Mouse (Mus musculus): Measurements from ENCODE around the gene Mobp.

Gene Mobp

GRCm38 (mm10) chr9:120129276-120129675 is 20.2 kb upstream of the Mobp start:
- Histone ChIP-seq H3K4me1 (replicated peaks; ENCODE audit: low read depth, low read length) (peaks cover 63% of the 10 kb centered on the region), H3K27me3 (ENCODE audit: insufficient read depth, low read length) (no peaks in the 10 kb centered on the region), H3K4me3 (replicated peaks; ENCODE audit: low read length) (peak overlapping the region; percentile 99), H3K9me3 (ENCODE audit: low read length) (no peaks in the 10 kb centered on the region), H3K36me3 (ENCODE audit: insufficient read depth, low read length) (peaks cover 65% of the 10 kb centered on the region)
- TF ChIP-seq NANOG (IDR thresholded peaks at IDR 0.05; ENCODE audit: borderline replicate concordance, low read length), result no peak
- TF ChIP-seq CTCF (conservative IDR thresholded peaks at IDR 0.05; ENCODE audit: low read length), result no peak
- TF ChIP-seq POU5F1 (IDR thresholded peaks at IDR 0.05; ENCODE audit: borderline replicate concordance, low read length), result no peak

- peaks cover 62% of the 10 kb centered on the region for H3K36me3 ChIP-seq (ENCODE audit: insufficient read depth, low read length)
- H3K4me1 ChIP-seq (replicated peaks; ENCODE audit: low read depth, low read length), result peaks cover 67% of the 10 kb centered on the region
- no peaks in the 10 kb centered on the region for H3K27me3 ChIP-seq (ENCODE audit: insufficient read depth, low read length)
- no peaks in the 10 kb centered on the region for H3K9me3 ChIP-seq (ENCODE audit: low read length)
- TF ChIP-seq POU5F1 (IDR thresholded peaks at IDR 0.05; ENCODE audit: borderline replicate concordance, low read length) (no peak), CTCF (conservative IDR thresholded peaks at IDR 0.05; ENCODE audit: low read length) (no peak), NANOG (IDR thresholded peaks at IDR 0.05; ENCODE audit: borderline replicate concordance, low read length) (no peak)
- H3K4me3 ChIP-seq (replicated peaks; ENCODE audit: low read length), result 0 out of 2 replicates have a peak overlapping the region, but pooled peaks have one; percentile 4
These were observed 17.7 kb upstream of the Mobp start for GRCm38 (mm10) chr9:120131784-120132288.

- no peak for TF ChIP-seq NANOG (IDR thresholded peaks at IDR 0.05; ENCODE audit: borderline replicate concordance, low read length)
- no peak for TF ChIP-seq CTCF (conservative IDR thresholded peaks at IDR 0.05; ENCODE audit: low read length)
- TF ChIP-seq POU5F1 (IDR thresholded peaks at IDR 0.05; ENCODE audit: borderline replicate concordance, low read length), result no peak
- H3K36me3 ChIP-seq (ENCODE audit: insufficient read depth, low read length), result peaks cover 59% of the 10 kb centered on the region
- H3K4me1 ChIP-seq (replicated peaks; ENCODE audit: low read depth, low read length), result peaks cover 66% of the 10 kb centered on the region
- no peaks in the 10 kb centered on the region for H3K27me3 ChIP-seq (ENCODE audit: insufficient read depth, low read length)
- no peaks in the 10 kb centered on the region for H3K9me3 ChIP-seq (ENCODE audit: low read length)
- H3K4me3 ChIP-seq (replicated peaks; ENCODE audit: low read length), result no peak overlapping the region
These were observed 16.3 kb upstream of the Mobp start for GRCm38 (mm10) chr9:120132980-120133754.

- H3K9me3 ChIP-seq (ENCODE audit: low read length), result no peaks in the 10 kb centered on the region
- TF ChIP-seq CTCF (conservative IDR thresholded peaks at IDR 0.05; ENCODE audit: low read length) (no peak), POU5F1 (IDR thresholded peaks at IDR 0.05; ENCODE audit: borderline replicate concordance, low read length) (no peak), NANOG (IDR thresholded peaks at IDR 0.05; ENCODE audit: borderline replicate concordance, low read length) (no peak)
These were observed 15.6 kb upstream of the Mobp start for GRCm38 (mm10) chr9:120133755-120134475.

GRCm38 (mm10) chr9:120134529-120135160 is 14.9 kb upstream of the Mobp start:
- Histone ChIP-seq H3K27me3 (ENCODE audit: insufficient read depth, low read length) (no peaks in the 10 kb centered on the region), H3K4me1 (replicated peaks; ENCODE audit: low read depth, low read length) (peaks cover 67% of the 10 kb centered on the region), H3K9me3 (ENCODE audit: low read length) (0 out of 2 replicates have a peak, but pooled peaks cover under 1% of the 10 kb centered on the region), H3K4me3 (replicated peaks; ENCODE audit: low read length) (no peak overlapping the region), H3K36me3 (ENCODE audit: insufficient read depth, low read length) (peaks cover 45% of the 10 kb centered on the region)
- no peak for TF ChIP-seq NANOG (IDR thresholded peaks at IDR 0.05; ENCODE audit: borderline replicate concordance, low read length)
- no peak for TF ChIP-seq POU5F1 (IDR thresholded peaks at IDR 0.05; ENCODE audit: borderline replicate concordance, low read length)
- no peak for TF ChIP-seq CTCF (conservative IDR thresholded peaks at IDR 0.05; ENCODE audit: low read length)

More at GRCm38 (mm10) chr9:120133755-120134475, 15.6 kb upstream of the Mobp start:
- Histone ChIP-seq H3K4me3 (replicated peaks; ENCODE audit: low read length) (no peak overlapping the region), H3K36me3 (ENCODE audit: insufficient read depth, low read length) (peaks cover 52% of the 10 kb centered on the region), H3K27me3 (ENCODE audit: insufficient read depth, low read length) (no peaks in the 10 kb centered on the region), H3K4me1 (replicated peaks; ENCODE audit: low read depth, low read length) (peaks cover 68% of the 10 kb centered on the region)

- H3K9me3 ChIP-seq (ENCODE audit: low read length), result peaks cover 6% of the 10 kb centered on the region; the same call in 1 of the 2 replicates
- H3K36me3 ChIP-seq (ENCODE audit: insufficient read depth, low read length), result peaks cover 36% of the 10 kb centered on the region
- no peaks in the 10 kb centered on the region for H3K27me3 ChIP-seq (ENCODE audit: insufficient read depth, low read length)
- TF ChIP-seq NANOG (IDR thresholded peaks at IDR 0.05; ENCODE audit: borderline replicate concordance, low read length) (no peak), CTCF (conservative IDR thresholded peaks at IDR 0.05; ENCODE audit: low read length) (no peak), POU5F1 (IDR thresholded peaks at IDR 0.05; ENCODE audit: borderline replicate concordance, low read length) (no peak)
- H3K4me1 ChIP-seq (replicated peaks; ENCODE audit: low read depth, low read length), result peaks cover 60% of the 10 kb centered on the region
- H3K4me3 ChIP-seq (replicated peaks; ENCODE audit: low read length), result peak overlapping the region; percentile 45
These were observed 14.1 kb upstream of the Mobp start for GRCm38 (mm10) chr9:120135454-120135853.

- TF ChIP-seq NANOG (IDR thresholded peaks at IDR 0.05; ENCODE audit: borderline replicate concordance, low read length) (no peak), CTCF (conservative IDR thresholded peaks at IDR 0.05; ENCODE audit: low read length) (peak; percentile 73)
- Histone ChIP-seq H3K4me1 (replicated peaks; ENCODE audit: low read depth, low read length) (peaks cover 11% of the 10 kb centered on the region), H3K4me3 (replicated peaks; ENCODE audit: low read length) (no peak overlapping the region), H3K36me3 (ENCODE audit: insufficient read depth, low read length) (no peaks in the 10 kb centered on the region), H3K27me3 (ENCODE audit: insufficient read depth, low read length) (no peaks in the 10 kb centered on the region), H3K9me3 (ENCODE audit: low read length) (peaks cover 6% of the 10 kb centered on the region; the same call in 1 of the 2 replicates)
These were observed 8.9 kb upstream of the Mobp start for GRCm38 (mm10) chr9:120140652-120141051.

GRCm38 (mm10) chr9:120144474-120144873 is 5.0 kb upstream of the Mobp start:
- no peak for TF ChIP-seq POU5F1 (IDR thresholded peaks at IDR 0.05; ENCODE audit: borderline replicate concordance, low read length)
- TF ChIP-seq CTCF (conservative IDR thresholded peaks at IDR 0.05; ENCODE audit: low read length), result no peak
- TF ChIP-seq NANOG (IDR thresholded peaks at IDR 0.05; ENCODE audit: borderline replicate concordance, low read length), result no peak
- H3K36me3 ChIP-seq (ENCODE audit: insufficient read depth, low read length), result no peaks in the 10 kb centered on the region
- peaks cover 3% of the 10 kb centered on the region; the same call in 1 of the 2 replicates for H3K27me3 ChIP-seq (ENCODE audit: insufficient read depth, low read length)
- H3K4me3 ChIP-seq (replicated peaks; ENCODE audit: low read length), result no peak overlapping the region
- peaks cover 6% of the 10 kb centered on the region; the same call in 1 of the 2 replicates for H3K9me3 ChIP-seq (ENCODE audit: low read length)
- H3K4me1 ChIP-seq (replicated peaks; ENCODE audit: low read depth, low read length), result peaks cover 19% of the 10 kb centered on the region
